Mouse (Mus musculus): ENCODE results near the gene Nudt4.

Nudt4 gene

DNA sequence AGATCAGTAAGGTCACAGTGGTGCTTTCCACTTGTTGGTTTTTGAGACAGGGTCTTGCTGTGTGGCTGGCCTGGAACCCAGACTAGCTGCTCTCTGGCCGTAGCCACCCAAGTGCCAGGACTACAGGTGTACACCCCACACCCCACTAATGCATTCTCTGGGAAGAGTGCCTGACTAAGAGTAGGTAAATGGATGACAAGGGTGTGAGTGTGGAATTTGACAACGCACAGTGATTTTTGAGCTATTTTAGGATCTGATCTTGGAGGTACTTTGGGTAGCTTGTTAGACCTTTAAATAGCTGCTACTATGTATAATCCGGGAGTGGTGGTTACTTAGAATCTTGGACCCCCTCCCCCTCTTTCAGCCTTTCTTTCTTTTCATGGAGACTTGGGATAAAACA, 24.7 kb downstream of the Nudt4 start:
- DNase-seq (ENCODE audit: low spot score) = no peak

DNA sequence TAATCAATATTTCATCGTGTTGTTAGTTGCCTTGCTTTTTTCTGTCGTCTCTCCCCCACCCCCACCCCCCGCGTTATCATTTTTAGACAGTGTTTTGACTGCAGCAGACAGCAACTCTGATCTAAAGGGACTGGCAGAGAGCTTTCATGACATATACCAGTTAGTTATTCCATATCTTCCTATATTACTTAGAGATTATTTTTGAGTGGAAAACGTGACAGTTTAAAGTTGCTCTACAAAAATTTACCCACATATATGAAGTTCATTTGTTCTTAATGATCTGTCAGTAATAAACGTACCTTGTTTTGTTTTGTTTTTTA, 27.8 kb downstream of the Nudt4 start:
- no peak for DNase-seq (ENCODE audit: low spot score)

DNA sequence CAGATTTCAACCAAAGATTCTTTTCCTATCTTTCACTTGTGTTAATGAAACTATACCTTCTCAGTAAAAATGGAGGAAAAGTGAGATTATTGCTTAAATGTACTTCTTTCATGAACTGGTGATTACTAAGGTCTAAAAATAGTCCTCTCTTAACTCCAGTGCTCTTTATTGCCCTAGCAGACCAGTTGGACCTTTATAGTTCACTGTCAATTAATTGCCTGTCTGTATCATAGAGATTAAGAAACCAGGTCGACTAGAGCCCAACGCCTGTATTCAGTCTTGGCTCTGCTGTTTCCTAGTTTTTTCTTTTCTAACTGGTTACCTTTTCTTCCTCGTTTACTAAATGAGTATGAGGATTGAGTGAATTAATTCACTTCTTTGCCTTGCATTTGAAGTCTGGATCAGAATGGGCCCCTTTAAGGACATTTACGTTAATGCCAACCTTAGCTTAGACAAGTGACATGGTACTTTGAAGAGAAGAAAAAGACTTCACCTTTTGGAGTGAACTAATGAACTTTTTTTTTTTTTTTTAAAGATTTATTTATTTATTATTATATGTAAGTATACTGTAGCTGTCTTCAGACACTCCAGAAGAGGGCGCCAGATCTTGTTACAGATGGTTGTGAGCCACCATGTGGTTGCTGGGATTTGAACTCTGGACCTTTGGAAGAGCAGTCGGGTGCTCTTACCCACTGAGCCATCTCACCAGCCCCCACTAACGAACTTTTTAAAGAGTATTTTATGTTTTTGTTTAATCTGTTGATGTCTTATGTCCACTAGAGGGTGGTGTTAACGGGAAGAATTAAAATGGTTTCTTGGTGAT, 28.3 kb downstream of the Nudt4 start:
- DNase-seq (ENCODE audit: low spot score) = no peak

DNA sequence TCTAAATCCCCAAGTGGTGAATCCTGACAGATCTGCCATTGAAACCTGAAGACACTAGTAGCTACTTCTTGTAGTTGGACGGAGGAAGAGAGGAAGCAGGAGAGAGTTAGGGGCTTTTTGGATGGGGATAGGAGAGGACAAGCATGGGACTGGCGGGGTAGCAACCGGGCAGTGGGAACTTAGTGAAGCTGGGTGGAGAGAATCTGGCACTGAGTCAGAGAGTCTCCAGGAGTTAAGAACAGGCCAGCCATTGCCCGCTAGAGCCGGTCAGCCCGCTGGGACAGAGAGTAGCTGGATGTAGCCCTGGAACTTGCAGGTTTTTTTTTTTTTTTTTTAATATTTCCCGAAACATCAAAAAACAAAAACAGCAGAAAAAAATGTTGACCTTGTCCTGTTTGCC, 30.6 kb downstream of the Nudt4 start:
- DNase-seq (ENCODE audit: low spot score) = no peak

DNA sequence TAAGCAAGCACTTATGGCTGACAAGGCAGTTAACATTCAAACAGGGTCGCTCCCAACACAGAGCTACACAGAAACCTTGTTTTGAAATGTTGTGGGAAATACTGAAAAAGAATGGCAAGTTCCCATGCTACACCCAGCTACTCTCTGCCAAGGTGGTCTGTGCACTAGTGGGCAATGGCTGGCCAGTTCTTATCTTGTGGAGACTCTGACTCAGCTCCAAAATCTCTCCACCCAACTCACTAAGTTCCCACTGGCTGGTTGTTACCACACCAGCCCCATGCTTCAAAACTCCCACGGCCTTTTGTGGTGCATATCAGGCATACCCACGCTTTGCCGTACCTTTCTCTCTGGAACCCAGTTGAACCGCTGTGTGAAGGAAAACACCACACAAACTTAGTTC, 31.0 kb downstream of the Nudt4 start:
- DNase-seq (ENCODE audit: low spot score) = no peak

DNA sequence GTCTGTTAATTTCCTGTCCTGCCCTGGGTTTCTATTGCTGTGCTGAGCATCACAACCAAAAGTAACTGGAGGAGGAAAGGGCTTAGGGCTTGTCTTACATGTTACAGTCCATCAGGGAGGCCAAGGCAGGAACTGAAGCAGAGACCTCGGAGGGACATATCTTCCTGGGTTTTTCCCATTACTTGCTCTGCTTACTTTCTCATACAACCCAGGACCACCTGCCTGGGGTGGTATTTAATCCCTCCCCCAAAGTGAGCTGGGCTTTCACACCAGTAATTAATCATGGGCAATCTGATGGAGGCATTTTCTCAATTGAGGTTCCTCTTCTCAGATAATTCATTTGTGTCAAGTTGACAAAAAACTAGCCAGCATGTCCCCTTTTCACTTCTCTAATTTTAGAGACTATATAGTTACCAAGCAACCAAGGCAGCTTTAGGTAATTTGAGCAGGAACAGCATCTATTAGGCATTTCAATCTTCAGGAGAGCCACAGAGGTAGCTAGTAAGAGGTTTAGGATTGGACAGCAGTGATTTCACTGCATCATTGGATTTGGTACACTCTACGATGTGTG, 33.3 kb downstream of the Nudt4 start:
- no peak for DNase-seq (ENCODE audit: low spot score)

DNA sequence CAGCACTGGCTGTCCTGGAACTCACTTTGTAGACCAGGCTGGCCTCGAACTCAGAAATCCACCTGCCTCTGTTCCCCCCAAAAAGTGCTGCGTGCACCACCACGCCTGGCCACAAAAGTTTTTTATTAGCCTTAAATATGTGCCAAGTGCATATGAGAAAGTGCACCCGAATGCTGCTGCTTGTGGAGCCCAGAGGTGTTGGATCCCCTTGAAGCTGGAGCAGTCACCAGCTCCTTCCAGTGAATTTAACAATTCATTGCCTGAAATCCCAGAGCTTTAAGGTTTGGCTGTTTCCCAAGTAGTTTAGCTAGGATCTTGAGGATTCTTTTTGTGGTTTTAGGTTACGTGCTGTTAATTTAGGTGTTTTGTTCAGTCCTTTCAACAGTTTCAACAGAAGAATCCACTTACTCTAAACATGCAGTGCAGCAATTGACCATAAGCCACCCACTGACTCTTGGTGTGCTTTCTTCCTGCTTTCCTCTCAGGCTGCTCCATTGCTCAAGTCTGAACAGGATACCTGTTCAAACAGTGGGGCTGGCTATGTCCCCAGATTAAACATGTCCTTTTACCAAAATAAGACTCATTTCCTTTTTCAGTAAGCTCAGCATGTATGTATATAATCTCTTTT, 37.3 kb downstream of the Nudt4 start:
- no peak for DNase-seq (ENCODE audit: low spot score)

DNA sequence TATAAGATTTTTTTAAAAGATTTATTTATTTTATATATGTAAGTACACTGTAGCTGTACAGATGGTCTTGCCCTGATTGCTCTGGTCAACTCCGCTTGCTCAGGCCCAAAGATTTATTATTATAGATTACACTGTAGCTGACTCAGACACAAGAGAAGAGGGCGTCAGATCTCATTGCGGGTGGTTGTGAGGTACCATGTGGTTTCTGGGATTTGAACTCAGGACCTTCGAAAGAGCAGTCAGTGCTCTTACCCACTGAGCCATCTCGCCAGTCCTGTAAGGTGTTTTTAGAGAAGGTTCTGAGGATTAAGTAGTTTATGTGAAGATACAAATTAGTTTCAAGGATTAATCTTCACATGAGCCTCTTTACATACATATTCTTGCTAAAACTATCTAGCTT, 38.1 kb downstream of the Nudt4 start:
- DNase-seq (ENCODE audit: low spot score) = no peak

DNA sequence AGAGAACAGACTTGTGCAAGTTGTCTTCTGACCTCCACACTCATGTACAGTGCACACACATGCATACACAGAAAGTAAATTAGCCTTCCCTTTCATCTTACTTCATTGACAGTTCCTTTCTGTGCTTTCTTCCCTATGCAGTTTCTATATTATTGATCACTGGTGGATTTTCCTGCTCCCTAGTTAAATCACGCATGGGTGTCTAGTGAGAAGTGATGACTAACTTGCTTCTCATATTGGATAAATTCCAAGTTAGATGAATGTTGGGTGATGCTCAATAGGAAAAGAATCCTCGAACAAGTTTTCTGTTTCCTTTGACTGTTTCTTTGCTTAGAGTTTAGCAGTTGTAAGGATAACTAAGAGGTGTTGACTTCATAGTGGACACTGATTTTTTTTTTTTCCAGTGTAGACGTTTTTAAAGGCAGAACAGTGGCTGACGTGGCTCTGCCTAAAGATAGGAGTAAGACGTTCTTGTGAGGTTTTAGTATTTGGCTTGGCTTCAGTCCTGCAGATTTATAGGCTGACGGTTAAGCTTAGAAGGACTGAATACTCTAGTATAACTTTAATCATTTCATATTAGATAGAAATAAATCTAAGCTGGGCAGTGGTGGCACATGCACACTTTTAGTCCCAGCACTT, 38.8 kb downstream of the Nudt4 start:
- DNase-seq (ENCODE audit: low spot score) = no peak

DNA sequence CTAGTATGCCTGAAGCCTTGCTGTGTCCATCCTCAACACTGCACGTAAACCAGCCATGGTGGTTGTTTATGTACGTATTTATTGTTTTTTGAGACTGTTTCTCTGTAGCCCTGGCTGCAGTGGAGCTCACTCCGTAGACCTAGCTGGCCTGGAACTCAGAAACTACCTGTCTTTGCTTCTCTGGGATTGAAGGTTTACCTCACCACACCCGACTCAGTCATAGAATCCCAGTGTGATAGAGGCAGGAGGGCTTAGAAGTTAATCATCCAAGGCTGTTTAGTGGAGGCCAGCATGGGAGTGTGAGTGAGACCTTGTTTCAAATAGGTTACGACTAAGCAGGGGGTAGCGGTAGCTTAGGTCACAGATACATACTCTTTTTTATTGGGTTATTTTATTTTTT, 46.3 kb downstream of the Nudt4 start:
- DNase-seq (ENCODE audit: low spot score) = no peak

DNA sequence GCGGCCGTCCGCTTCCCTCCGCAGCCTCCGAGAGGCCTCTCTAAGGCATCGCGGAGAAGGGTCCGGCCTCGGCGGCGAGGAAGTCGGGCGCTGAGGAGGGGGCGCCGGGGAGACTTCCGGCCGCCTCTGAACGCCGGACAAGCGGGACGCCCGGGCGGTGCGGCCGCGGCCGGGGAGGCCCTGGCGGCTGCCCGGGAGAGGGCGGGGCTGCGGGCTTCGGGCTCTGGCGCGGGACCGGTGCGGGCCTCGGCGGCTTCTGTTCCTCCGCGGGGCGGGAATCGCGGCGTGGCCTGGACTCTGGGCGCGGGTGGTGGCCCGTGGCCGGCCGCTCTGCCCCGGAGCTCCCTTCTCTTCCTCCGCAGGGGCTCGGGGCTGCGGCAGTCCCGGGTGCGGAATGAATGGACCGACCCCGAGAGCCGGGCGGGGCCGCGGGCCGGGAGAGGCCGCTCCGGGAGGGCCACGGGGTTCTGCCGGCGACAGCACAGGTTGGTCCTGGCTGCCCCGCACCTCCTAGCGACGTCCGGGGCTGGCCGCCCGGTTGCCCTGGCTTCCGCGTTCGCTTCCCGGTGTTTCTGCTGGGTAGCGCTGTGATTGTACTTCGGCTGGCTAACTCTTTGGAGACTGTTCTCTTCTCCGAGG, 48.5 kb downstream of the Nudt4 start:
- peak; percentile 50 for DNase-seq (ENCODE audit: low spot score)

DNA sequence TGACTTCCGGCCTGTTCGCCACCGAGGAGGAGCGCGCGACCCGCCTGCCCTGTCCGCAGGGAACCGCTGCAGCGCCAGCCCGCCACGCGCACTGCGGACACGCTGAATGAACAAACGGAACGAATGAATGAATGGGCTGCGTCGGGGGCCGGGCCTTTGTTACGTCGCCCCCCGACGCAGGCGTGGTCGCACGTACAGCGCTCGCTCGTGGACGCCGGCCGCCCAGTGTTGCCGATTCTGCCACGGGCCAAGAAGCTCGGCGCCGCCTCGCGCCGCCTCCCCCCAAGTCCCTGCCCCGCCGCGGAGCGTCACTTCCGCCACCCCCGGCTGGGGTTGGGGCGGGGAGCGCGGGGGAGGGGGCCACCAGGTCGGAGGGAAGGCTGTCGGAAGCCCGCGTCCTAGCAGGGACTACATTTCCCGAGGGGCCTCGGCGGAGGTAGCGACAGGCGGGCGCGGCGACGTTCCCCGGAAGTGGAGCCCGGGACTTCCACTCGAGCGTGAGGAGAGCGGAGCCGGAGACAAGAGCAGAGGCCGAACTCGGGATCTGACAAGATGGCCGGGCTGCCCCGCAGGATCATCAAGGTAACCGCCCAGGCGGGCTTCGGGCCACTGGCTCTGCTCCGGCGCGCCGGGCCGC, 49.2 kb downstream of the Nudt4 start, which contains the start of gene Ube2n:
Gene Ube2n (plus strand): TSS at position 490 of the 637 bp plus-strand sequence.
- peak; percentile 99 for DNase-seq (ENCODE audit: low spot score)

DNA sequence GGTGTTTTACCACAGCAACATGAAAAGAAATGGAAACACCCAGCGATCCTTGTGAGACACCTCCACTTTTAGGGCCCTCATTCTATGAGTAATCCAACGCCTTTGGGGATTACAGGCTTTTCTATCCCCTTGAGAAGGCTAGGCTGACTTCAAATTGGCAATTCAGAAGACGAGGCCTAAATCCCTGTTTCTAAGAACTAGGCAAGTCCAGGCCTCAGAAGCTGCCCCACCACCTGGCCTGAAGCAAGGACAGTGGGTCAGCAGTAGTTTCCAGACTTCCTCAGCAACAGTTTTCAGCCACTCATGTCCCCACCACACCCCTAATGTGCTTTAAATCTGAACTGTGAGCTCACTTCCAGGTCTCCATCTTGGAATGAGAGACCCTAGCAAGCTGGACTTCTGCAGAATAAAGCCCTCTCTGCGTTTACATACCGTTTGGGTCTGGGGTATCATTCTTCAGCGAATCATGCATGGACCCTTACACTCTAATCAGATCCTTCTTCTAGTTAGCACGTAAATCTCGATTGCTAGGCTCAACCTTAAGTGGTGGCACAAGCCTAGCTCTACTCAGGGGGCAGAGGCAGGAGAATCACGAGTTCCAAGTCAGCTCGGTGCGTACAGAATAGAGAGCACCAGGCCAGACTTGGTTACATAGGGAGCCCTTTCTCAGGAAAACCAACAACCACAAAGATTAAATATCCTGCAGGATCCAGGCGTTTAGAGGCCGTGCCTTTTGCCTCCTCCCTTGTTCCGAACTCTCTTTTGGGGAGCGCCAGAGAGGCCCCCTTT, 50.0 kb downstream of the Nudt4 start:
- DNase-seq (ENCODE audit: low spot score) = no peak

DNA sequence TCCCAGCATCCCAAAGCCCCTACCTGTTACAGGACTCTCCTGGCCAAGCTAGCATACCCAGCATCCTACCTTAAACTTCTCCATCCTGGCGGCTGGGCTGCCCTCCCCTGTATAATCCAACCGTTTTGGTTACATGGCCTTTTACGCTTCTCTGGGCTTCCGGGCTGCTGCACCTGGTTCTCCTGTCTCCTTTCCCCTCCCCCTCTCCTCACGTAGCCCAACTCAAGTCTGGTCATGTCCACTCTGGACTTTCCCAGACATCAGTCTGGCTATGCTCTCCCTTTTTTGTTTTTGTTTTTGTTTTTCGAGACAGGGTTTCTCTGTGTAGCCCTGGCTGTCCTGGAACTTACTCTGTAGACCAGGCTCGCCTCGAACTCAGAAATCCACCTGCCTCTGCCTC, 51.3 kb downstream of the Nudt4 start:
- no peak for DNase-seq (ENCODE audit: low spot score)

DNA sequence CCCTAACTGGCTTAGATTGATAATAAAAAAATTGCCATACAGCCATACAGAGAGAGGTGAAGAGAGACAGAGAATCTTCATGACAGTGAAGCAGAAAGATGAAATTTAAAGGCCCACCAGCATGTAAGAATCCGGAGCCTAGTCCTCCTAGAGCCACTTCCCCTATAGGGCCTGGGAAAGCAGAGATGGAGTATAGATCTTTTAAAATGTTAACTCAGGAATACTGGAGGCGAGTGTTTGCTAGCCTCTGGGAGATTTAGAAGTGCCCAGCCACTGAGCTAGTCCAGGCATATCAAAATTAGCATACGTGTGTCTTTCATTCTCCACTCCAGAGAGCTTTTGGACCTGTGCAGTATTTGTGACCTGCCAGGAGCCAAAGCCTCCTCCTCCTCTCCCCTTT, 54.7 kb downstream of the Nudt4 start:
- no peak for DNase-seq (ENCODE audit: low spot score)

DNA sequence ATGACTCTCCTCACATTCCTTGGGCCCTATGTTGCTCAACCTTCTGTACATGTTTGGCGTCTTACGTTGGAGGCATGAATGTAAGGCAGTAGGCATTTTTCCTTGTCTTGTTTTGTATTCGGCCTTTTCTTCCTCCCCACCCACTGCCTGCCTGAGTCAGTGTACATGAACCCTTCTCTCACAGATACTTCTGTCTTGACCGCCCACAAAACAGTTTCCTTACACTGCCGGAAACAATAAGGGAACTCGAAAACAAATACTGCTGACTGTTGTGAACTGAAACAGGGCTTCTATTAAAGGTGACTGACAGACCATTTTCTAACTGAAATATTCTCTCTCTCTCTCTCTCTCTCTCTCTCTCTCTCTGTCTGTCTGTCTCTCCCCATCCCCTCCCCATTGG, 55.2 kb downstream of the Nudt4 start:
- no peak for DNase-seq (ENCODE audit: low spot score)

DNA sequence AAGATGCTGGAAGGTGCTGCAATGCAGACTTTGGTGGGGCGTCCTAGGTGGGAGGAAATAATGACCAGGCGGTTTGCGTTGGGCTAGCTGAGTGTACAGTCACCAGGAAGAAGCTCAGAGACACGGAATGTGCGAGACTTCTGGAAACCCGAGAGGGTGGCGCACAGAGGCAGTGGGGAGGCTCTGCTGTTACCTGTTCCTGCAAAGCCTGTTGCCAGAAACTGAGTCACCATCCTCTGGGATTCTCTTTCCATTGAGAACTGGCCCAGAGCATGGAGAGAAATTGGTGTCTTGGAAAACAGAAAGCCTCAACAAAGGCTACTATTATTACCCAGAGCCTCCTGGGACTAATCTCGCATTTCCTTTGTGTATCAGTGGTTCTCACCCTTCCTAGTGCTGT, 55.8 kb downstream of the Nudt4 start:
- no peak for DNase-seq (ENCODE audit: low spot score)

DNA sequence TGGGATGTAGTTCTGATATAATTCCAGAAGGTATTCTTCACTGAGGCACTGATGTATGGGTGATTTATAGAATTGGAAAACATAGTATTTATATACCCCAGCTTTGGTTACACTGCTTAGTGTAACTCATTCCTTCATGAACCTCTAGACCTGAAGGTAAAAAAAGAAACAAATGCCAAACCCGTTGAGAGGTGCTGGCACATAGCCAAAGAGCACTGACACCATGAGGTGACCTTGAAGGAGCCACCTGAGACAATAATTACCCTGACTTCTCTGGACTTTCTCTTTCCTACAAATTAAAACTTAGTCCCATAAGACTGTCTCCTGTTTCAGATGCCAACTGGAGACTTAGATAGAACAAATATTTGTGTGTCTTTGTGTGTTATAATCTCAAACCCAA, 59.6 kb downstream of the Nudt4 start:
- no peak for DNase-seq (ENCODE audit: low spot score)

DNA sequence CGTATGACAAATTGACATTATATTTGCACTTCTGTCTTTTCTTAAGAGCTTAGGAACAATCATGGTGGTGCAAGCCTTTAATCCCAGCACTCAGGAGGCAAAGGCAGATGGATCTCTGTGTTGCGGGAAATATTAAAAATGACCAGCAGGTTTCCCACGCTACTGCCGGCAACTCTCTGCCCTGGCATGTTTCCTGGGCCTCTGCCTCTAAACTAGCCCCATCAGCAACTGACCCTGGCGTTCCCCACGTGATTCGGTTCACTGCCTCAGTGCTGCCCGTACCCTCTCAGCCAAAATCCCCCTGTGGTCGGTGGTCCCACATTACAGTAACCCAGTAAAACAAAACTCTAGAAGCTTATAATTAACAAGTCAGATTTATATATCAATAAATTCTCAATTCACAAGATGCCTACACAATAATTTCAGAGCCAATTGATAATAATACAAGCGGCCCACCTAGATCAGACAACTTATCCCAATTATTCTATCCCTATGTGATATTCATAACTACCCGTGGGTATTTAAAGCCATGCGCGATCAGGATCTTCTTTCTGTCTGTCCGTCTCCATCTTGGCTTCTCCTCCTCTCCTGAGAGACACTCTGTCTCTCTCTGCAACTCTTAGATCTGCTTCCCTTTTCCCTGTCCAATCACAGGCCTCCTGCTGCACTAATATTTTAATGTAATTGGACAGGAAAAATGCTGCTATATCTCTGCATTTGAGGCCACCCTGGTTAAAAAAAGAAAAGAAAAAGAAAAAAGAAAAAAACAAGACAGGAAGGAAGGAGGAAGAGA, 60.3 kb downstream of the Nudt4 start:
- no peak for DNase-seq (ENCODE audit: low spot score)

DNA sequence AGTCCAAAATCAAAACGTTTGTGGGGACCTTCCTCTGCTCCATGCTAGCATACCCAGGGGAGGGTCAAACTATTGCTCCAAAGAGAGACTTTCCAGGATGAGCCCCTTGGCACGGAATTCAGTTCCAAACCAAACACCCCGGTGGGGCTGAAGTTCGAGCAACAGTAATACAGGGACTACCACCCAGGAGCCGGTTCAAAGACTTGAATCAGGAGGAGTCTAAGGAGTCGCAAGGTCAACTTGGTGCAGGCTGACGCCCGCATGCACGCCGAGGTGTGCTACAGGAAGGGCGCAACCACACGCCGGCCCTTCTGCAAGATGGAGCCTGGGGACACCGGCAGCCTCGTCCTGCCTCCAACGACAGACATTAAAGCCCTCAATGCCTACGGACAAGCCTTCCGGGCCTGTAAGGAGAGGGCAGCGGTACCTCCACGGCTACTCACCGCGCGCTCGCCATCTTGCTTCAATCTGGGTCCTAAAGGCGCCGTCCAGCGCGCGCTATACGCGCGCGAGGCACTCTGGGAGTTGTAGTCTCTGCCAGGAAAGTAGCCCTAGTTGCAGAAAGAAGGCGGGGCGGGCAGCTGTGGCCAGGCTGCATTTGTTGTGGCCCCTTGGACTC, 62.4 kb downstream of the Nudt4 start, which contains the start of gene Mrpl42:
Gene Mrpl42 (minus strand): TSS at position 478 of the 619 bp plus-strand sequence.
- peak; percentile 88 for DNase-seq (ENCODE audit: low spot score)

All from yolk sac, embryonic 10.5 days (tissue).